Comparison of ENCODE assay signal across 16 mouse cellular contexts in the genomic region with DNA sequence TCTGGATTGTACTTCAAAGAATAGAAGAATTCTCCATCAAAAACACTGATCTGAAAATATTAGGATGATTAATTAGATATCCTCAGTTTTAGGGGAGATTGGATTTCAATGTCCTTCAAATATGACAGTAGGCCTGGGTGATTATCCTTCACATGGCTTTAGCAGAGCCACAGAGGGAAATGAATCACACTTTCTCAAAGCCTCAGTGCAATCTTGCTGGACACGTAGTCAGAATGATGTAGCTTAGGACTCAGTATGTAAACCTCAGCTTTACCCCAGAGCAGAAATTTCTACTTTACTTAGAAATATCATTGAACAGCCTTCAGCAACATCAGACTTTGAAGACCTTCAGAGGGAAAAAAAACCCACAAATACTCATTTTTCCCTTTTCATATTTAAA.
"Had no signal": no experiment of that assay in that cellular context is flagged by ENCODE, and none has a peak within 500 bp of the region (broad histone marks: within the 10 kb centered on the region; RNA-seq: fewer than 3 reads in every experiment).

No protein-coding gene starts in this region.

- H3K9ac ChIP-seq: neural tube, embryonic 13.5 days; neural tube, embryonic 15.5 days; stomach, embryonic 15.5 days had no signal

- H3K4me2 ChIP-seq: neural tube, embryonic 13.5 days; neural tube, embryonic 15.5 days; stomach, embryonic 15.5 days had no signal

- H3K4me3 ChIP-seq: neural tube, embryonic 13.5 days; neural tube, embryonic 15.5 days; stomach, embryonic 15.5 days had no signal

- H3K9me3 ChIP-seq: neural tube, embryonic 13.5 days; neural tube, embryonic 15.5 days; stomach, embryonic 15.5 days had no signal

- H3K27ac ChIP-seq: neural tube, embryonic 13.5 days; neural tube, embryonic 15.5 days; stomach, embryonic 15.5 days; stomach, postnatal 0 days had no signal

- DNase-seq: retina, postnatal 1 day; right cerebral cortex, adult 18-20 months; right cerebral cortex, postnatal 14 days; right cerebral cortex, postnatal 25 days; right cerebral cortex, postnatal 4 days; spleen, adult 18-20 months; thymus, adult 18-20 months; thymus, adult 2 months; thymus, postnatal 14 days; thymus, postnatal 25 days; thymus, postnatal 36 days; thymus, postnatal 4 days had no signal

- H3K36me3 ChIP-seq: stomach, embryonic 15.5 days had no signal

- H3K27me3 ChIP-seq: neural tube, embryonic 13.5 days; neural tube, embryonic 15.5 days; stomach, embryonic 15.5 days had no signal

- H3K4me1 ChIP-seq: stomach, embryonic 15.5 days had no signal
